Mouse (Mus musculus) layer of hippocampus, postnatal 36 days (tissue): ENCODE measurements at regions not wholly inside any gene's neighbourhood (a gene's known extent, or its start where the extent isn't known, plus 50 kb on each side); places are given as distances from the start of the nearest gene placed in this dataset.

Experiments used
- DNase-seq, 2 experiments: peaks; one replicate each; pipeline ENCODE4 v3.0.0; 2022
- microRNA-seq, 2 experiments: library from miRNA; unstranded; fragments of <30 nt; microRNA quantifications; one replicate each; pipeline ENCODE4 v1.2.0; 2021

DNA sequence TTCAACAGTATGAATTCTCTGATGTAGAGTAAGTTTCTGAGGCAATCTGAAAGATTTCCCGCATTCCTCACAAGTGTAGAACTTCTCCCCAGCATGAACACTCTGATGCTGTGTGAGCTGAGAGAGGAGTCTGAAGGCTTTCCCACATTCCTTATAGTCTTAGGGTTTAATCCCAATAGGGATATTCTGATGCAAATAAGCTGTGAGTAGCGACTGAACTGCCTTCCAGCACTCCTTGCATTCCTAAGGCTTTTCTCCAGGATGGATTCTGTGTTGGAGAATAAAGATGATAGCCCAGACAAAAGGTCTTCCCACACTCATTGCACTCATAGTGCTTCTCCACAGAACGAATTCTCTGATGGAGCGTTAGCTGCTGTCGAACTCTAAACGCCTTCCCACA lies 152.6 kb upstream of the Api5 start:
- DNase-seq = no peak

GRCm38 (mm10) chr2:94587255-94587654 lies 149.3 kb upstream of the Api5 start:
- no peak for DNase-seq

- no peak for DNase-seq
These were observed 133.7 kb upstream of the Api5 start for GRCm38 (mm10) chr2:94571646-94572045.

GRCm38 (mm10) chr2:94541230-94541905 lies 103.4 kb upstream of the Api5 start:
- DNase-seq = no peak

GRCm38 (mm10) chr2:94536631-94537030 lies 98.7 kb upstream of the Api5 start:
- no peak for DNase-seq

- DNase-seq = peak; percentile 18 to 26
These were observed 93.2 kb upstream of the Api5 start for GRCm38 (mm10) chr2:94531175-94531574.

- no peak for DNase-seq
These were observed 86.6 kb upstream of the Api5 start for GRCm38 (mm10) chr2:94524536-94524935.

DNA sequence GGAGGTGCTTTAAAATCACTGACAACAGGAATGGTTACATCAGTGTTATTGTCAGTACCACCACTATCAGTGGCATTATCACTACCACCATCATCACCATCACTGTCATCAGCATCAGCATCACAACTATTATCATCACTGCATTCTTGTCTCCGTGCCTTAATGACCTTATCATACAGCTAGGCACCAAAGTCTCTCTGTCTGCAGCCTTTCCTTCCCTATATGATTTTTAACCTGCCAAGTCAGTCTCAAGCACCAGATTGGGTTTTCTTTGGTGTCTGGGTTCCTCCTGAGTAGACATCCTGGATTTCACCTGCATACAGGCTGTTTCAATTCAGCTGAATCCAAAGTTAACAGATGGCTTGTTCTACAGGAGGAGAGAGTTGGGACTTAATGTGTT lies 78.9 kb upstream of the Api5 start:
- DNase-seq = no peak

DNA sequence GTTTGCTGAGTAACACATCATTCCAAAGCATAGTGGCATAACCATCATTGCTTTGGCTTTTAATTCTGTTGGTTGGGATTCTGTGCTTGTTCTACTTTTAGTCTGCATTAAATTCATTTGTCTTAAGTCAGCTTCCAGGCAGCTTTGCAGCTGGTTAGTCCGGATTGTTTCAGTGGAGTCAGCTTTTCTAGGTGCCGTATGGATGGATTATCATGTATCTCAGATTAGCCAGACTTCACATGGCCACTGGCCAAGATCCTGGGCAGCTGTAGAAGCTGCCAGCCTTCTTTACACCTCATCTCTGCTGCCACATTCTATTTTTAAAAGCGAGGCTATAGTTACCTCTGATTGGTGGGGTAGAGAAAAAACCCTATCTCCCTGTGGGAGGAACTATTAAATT lies 74.1 kb upstream of the Api5 start:
- DNase-seq = no peak

DNA sequence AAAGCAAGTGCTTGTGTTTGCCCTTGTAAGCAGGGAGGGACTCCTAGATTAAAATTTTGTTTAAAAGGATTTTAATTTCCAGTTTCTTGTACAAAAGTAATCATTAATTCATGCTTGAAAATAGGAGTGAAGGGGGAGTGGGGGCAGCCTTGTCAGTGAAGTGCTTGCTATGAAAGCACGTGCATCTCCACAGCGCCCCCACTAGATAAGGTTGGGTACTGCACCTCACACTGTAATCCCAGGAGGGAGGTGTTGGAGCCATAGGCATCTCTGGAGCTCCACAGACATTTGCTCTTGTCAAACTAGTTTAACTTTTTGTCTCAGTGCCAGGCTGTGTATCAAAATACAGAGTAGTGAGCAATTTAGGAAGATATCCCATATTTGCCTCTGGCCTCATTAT lies 62.7 kb upstream of the Api5 start:
- DNase-seq = no peak

- no peak for DNase-seq
These were observed 60.6 kb upstream of the Api5 start for GRCm38 (mm10) chr2:94498516-94498915.

Small RNAs in the stretch of these regions (microRNA-seq; reads per million reads assigned to microRNA genes)
- gene Gm44461 = 0 reads per million in 2 experiments
